In the genomic region with DNA sequence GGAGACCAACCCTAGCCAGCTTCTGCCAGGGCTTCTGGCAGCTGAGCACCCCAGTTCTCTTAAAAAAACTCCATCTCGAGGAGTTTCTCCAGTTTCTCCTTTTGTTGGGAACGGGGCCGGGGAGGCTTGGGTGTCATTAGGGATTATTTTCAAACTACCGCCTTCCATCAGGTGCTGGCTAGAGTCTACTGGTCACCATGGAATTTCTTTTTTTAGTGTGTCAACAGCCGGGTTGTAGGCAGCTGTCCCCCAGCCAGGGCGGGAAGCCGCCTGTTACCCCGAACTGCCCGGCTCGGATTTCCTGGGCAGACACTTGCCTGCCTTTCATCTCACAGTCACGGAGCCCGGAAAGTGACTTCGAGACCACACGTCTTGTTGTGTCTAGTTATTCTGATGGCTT, we compare ENCODE assay signal across 9 mouse cellular contexts. TPM values are rescaled to one million over a fixed set of nuclear protein-coding genes. Genes with fewer than 3 reads are reported as not detected.
DNase-seq lines count a peak whose midpoint lies in the region; ATAC-seq and TF ChIP-seq lines count a peak whose summit lies in the region.
"Had no signal": no experiment of that assay in that cellular context is flagged by ENCODE, and none has a peak within 500 bp of the region (broad histone marks: within the 10 kb centered on the region; RNA-seq: fewer than 3 reads in every experiment).

No protein-coding gene starts in this region.

- 0 out of 2 replicates have a peak, but pooled peaks cover 4% of the 10 kb centered on the region for H3K4me1 ChIP-seq in forebrain, embryonic 12.5 days
- H3K4me1 ChIP-seq in forebrain, embryonic 13.5 days = peaks cover 10% of the 10 kb centered on the region; the same call in 1 of the 2 replicates
- peaks cover 14% of the 10 kb centered on the region for H3K4me1 ChIP-seq in liver, embryonic 11.5 days (replicated peaks; ENCODE audit: control insufficient read depth, insufficient read depth, low read length)
- peaks cover 41% of the 10 kb centered on the region for H3K4me1 ChIP-seq in heart, embryonic 15.5 days (replicated peaks)
- no peaks in the 10 kb centered on the region for H3K4me1 ChIP-seq in midbrain, postnatal 0 days (ENCODE audit: insufficient read depth, low read length)

- H3K4me3 ChIP-seq in forebrain, embryonic 12.5 days (replicated peaks) = no peak overlapping the region
- no peak overlapping the region for H3K4me3 ChIP-seq in forebrain, embryonic 13.5 days
- no peak overlapping the region for H3K4me3 ChIP-seq in liver, embryonic 11.5 days (ENCODE audit: low read depth, low read length)
- H3K4me3 ChIP-seq in heart, embryonic 15.5 days = no peak overlapping the region
- H3K4me3 ChIP-seq in midbrain, postnatal 0 days (ENCODE audit: low read depth, low read length) = no peak overlapping the region

- no peak overlapping the region for H3K4me2 ChIP-seq in forebrain, embryonic 12.5 days
- H3K4me2 ChIP-seq in forebrain, embryonic 13.5 days = no peak overlapping the region
- 0 out of 2 replicates have a peak overlapping the region, but pooled peaks have one; percentile 12 for H3K4me2 ChIP-seq in liver, embryonic 11.5 days
- peak overlapping the region; percentile 38 for H3K4me2 ChIP-seq in heart, embryonic 15.5 days
- no peak overlapping the region for H3K4me2 ChIP-seq in midbrain, postnatal 0 days (ENCODE audit: low read depth, low read length, poor library complexity, severe bottlenecking)

- H3K9ac ChIP-seq in forebrain, embryonic 12.5 days = peak overlapping the region; percentile 13; the same call in 1 of the 2 replicates
- H3K9ac ChIP-seq in forebrain, embryonic 13.5 days = no peak overlapping the region
- no peak overlapping the region for H3K9ac ChIP-seq in liver, embryonic 11.5 days (ENCODE audit: low read depth, low read length)
- peak overlapping the region; percentile 22; the same call in 1 of the 2 replicates for H3K9ac ChIP-seq in heart, embryonic 15.5 days
- no peak overlapping the region for H3K9ac ChIP-seq in midbrain, postnatal 0 days (replicated peaks; ENCODE audit: low read length, poor library complexity, severe bottlenecking)

- H3K27me3 ChIP-seq in forebrain, embryonic 12.5 days = no peaks in the 10 kb centered on the region
- H3K27me3 ChIP-seq in forebrain, embryonic 13.5 days = no peaks in the 10 kb centered on the region
- H3K27me3 ChIP-seq in liver, embryonic 11.5 days (replicated peaks; ENCODE audit: control insufficient read depth, insufficient read depth, low read length) = no peaks in the 10 kb centered on the region
- no peaks in the 10 kb centered on the region for H3K27me3 ChIP-seq in heart, embryonic 15.5 days
- H3K27me3 ChIP-seq in midbrain, postnatal 0 days (ENCODE audit: insufficient read depth, low read length) = no peaks in the 10 kb centered on the region

- DNase-seq in liver, embryonic 11.5 days (ENCODE audit: low spot score) = no peak
- DNase-seq in liver = no peak
- DNase-seq in midbrain, postnatal 0 days (ENCODE audit: low spot score) = peak; percentile 40
- DNase-seq in natural killer cell, adult 2 months (ENCODE audit: low spot score in 2 of 2) = no peak
- no peak for DNase-seq in frontal cortex, postnatal 36 days (ENCODE audit: low spot score in 2 of 2)
- DNase-seq: thymus, adult 2 months had no signal

- no peaks in the 10 kb centered on the region for H3K9me3 ChIP-seq in forebrain, embryonic 12.5 days
- H3K9me3 ChIP-seq in forebrain, embryonic 13.5 days (replicated peaks) = no peaks in the 10 kb centered on the region
- H3K9me3 ChIP-seq in liver, embryonic 11.5 days (ENCODE audit: control insufficient read depth, low read length) = no peaks in the 10 kb centered on the region
- no peaks in the 10 kb centered on the region for H3K9me3 ChIP-seq in heart, embryonic 15.5 days (replicated peaks)
- no peaks in the 10 kb centered on the region for H3K9me3 ChIP-seq in midbrain, postnatal 0 days (ENCODE audit: low read length)

- H3K27ac ChIP-seq in forebrain, embryonic 12.5 days = no peak overlapping the region
- H3K27ac ChIP-seq in forebrain, embryonic 13.5 days = no peak overlapping the region
- H3K27ac ChIP-seq in liver, embryonic 11.5 days (ENCODE audit: low read depth, low read length) = no peak overlapping the region
- peak overlapping the region; percentile 6; the same call in 1 of the 2 replicates for H3K27ac ChIP-seq in heart, embryonic 15.5 days
- H3K27ac ChIP-seq in midbrain, postnatal 0 days (ENCODE audit: low read depth, low read length) = no peak overlapping the region; the same call in 1 of the 2 replicates

- ATAC-seq in forebrain, embryonic 12.5 days (ENCODE audit: low FRiP score) = no peak
- no peak for ATAC-seq in forebrain, embryonic 13.5 days
- ATAC-seq in liver, embryonic 11.5 days (replicated peaks; ENCODE audit: low FRiP score) = no peak
- no peak for ATAC-seq in heart, embryonic 15.5 days (replicated peaks; ENCODE audit: insufficient number of reproducible peaks, insufficient read depth, low FRiP score, low read depth)
- ATAC-seq in midbrain, postnatal 0 days (ENCODE audit: low FRiP score) = no peak

- 74% methylated on average over 14 of the region's 14 CpGs for WGBS in forebrain, embryonic 12.5 days
- WGBS in forebrain, embryonic 13.5 days = 72% methylated on average over 14 of the region's 14 CpGs
- WGBS in liver, embryonic 11.5 days = 65% methylated on average over 14 of the region's 14 CpGs
- 23% methylated on average over 14 of the region's 14 CpGs for WGBS in heart, embryonic 15.5 days
- 50% methylated on average over 14 of the region's 14 CpGs for WGBS in midbrain, postnatal 0 days

- TF ChIP-seq CTCF in midbrain, postnatal 0 days (IDR thresholded peaks at IDR 0.05) = no peak

- H3K36me3 ChIP-seq in forebrain, embryonic 12.5 days (replicated peaks) = peaks cover 20% of the 10 kb centered on the region
- H3K36me3 ChIP-seq in forebrain, embryonic 13.5 days (ENCODE audit: poor library complexity, severe bottlenecking) = peaks cover 22% of the 10 kb centered on the region
- H3K36me3 ChIP-seq in liver, embryonic 11.5 days (ENCODE audit: control insufficient read depth, insufficient read depth, low read length) = peaks cover 13% of the 10 kb centered on the region
- peaks cover 9% of the 10 kb centered on the region for H3K36me3 ChIP-seq in heart, embryonic 15.5 days
- 0 out of 2 replicates have a peak, but pooled peaks cover 8% of the 10 kb centered on the region for H3K36me3 ChIP-seq in midbrain, postnatal 0 days (ENCODE audit: insufficient read depth, low read length)

RNA-seq across cellular contexts. Expression of a gene that starts 18.4 kb away (rescaled TPM):
- polyA plus RNA-seq in forebrain, embryonic 12.5 days (2016; fragmentation: Nextera tagmentation; extraction: Ambion mirVana) = 852 and 860 TPM in 2 replicates
- 751 and 753 TPM in 2 replicates for polyA plus RNA-seq in forebrain, embryonic 13.5 days (2015; fragmentation: Nextera tagmentation; extraction: Ambion mirVana)
- 532 and 579 TPM in 2 replicates for polyA plus RNA-seq in liver, embryonic 11.5 days (2014; fragmentation: Nextera tagmentation; extraction: Ambion mirVana)
- polyA plus RNA-seq in heart, embryonic 15.5 days (2015; fragmentation: Nextera tagmentation; extraction: Ambion mirVana) = 318 and 332 TPM in 2 replicates
- total RNA-seq in midbrain, postnatal 0 days (2014; rRNA removed) = 119 and 193 TPM in 2 replicates
- 284 and 296 TPM in 2 replicates for polyA plus RNA-seq in midbrain, postnatal 0 days (2015; fragmentation: Nextera tagmentation; extraction: Ambion mirVana)

RNA-seq across cellular contexts. Expression of a gene that starts 40.0 kb away (rescaled TPM):
- polyA plus RNA-seq in forebrain, embryonic 12.5 days (2016; fragmentation: Nextera tagmentation; extraction: Ambion mirVana) = 29.6 and 34.0 TPM in 2 replicates
- polyA plus RNA-seq in forebrain, embryonic 13.5 days (2015; fragmentation: Nextera tagmentation; extraction: Ambion mirVana) = 29.3 and 38.6 TPM in 2 replicates
- polyA plus RNA-seq in liver, embryonic 11.5 days (2014; fragmentation: Nextera tagmentation; extraction: Ambion mirVana) = 12.2 and 13.8 TPM in 2 replicates
- polyA plus RNA-seq in heart, embryonic 15.5 days (2015; fragmentation: Nextera tagmentation; extraction: Ambion mirVana) = 53.3 and 64.4 TPM in 2 replicates
- total RNA-seq in midbrain, postnatal 0 days (2014; rRNA removed) = 44.4 and 57.7 TPM in 2 replicates
- 220 and 237 TPM in 2 replicates for polyA plus RNA-seq in midbrain, postnatal 0 days (2015; fragmentation: Nextera tagmentation; extraction: Ambion mirVana)

RNA-seq across cellular contexts. Expression of a gene that starts 43.0 kb away (rescaled TPM):
- 149 and 154 TPM in 2 replicates for polyA plus RNA-seq in forebrain, embryonic 12.5 days (2016; fragmentation: Nextera tagmentation; extraction: Ambion mirVana)
- polyA plus RNA-seq in forebrain, embryonic 13.5 days (2015; fragmentation: Nextera tagmentation; extraction: Ambion mirVana) = 128 and 136 TPM in 2 replicates
- 83.3 and 90.1 TPM in 2 replicates for polyA plus RNA-seq in liver, embryonic 11.5 days (2014; fragmentation: Nextera tagmentation; extraction: Ambion mirVana)
- polyA plus RNA-seq in heart, embryonic 15.5 days (2015; fragmentation: Nextera tagmentation; extraction: Ambion mirVana) = 73.6 and 78.0 TPM in 2 replicates
- total RNA-seq in midbrain, postnatal 0 days (2014; rRNA removed) = 44.2 and 58.1 TPM in 2 replicates
- 42.1 and 47.9 TPM in 2 replicates for polyA plus RNA-seq in midbrain, postnatal 0 days (2015; fragmentation: Nextera tagmentation; extraction: Ambion mirVana)

Comparison
In these comparisons a context has a peak if more than half of its experiments do, and no peak if none do; other contexts are left out.
1. H3K9ac ChIP-seq: peak in forebrain, embryonic 12.5 days (single experiment) and heart, embryonic 15.5 days (single experiment); none in forebrain, embryonic 13.5 days (single experiment), liver, embryonic 11.5 days (single experiment) and midbrain, postnatal 0 days (single experiment).
2. H3K4me2 ChIP-seq: peak in liver, embryonic 11.5 days (single experiment) and heart, embryonic 15.5 days (single experiment); none in forebrain, embryonic 12.5 days (single experiment), forebrain, embryonic 13.5 days (single experiment) and midbrain, postnatal 0 days (single experiment).